Mouse (Mus musculus): Measurements from ENCODE around the gene Olfr8.
"Not testable (repeated sequence)": the region's sequence is repeated elsewhere in the genome, so short reads cannot be mapped to it uniquely, and the experiment has no call there.

Gene Olfr8

DNA sequence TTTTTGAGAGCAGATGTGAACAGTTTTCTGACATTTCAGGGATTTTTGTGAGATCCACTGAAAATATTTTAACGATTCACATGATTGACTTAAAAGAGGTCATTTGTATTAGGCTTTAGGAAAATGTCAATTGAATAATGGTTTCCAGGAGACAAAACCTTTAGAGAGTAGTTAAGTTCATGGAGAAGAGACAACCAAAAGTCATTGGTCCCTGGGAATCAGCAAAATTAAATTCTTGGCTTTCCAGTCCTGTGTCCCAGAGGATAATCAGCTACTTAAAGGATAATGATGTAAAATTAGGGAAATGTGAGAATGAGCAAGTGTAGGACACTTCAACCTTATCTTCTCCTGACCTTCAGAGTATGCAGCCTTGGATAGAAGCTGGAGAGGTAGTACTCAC, at the start of gene Olfr8:
TSS of gene Olfr8 (plus strand) at position 301 of the 400 bp plus-strand sequence.
- DNase-seq = not testable (repeated sequence)

DNA sequence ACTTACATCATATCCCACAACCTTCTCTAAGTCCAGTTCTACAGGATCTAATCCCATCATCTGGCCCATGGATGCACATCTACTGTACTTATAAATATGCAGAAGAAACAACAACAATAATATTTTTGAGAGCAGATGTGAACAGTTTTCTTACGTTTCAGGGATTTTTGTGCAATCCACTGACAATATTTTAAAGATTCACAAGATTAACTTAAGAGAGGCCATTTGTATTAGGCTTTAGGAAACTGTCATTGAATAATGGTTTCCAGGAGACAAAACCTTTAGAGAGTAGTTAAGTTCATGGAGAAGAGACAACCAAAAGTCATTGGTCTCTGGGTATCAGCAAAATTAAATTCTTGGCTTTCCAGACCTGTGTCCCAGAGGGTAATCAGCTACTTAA, 37.6 kb upstream of the Olfr8 start, which contains the start of gene Olfr1354:
TSS of gene Olfr1354 (plus strand) at position 301 of the 400 bp plus-strand sequence.
- DNase-seq = not testable (repeated sequence)

DNA sequence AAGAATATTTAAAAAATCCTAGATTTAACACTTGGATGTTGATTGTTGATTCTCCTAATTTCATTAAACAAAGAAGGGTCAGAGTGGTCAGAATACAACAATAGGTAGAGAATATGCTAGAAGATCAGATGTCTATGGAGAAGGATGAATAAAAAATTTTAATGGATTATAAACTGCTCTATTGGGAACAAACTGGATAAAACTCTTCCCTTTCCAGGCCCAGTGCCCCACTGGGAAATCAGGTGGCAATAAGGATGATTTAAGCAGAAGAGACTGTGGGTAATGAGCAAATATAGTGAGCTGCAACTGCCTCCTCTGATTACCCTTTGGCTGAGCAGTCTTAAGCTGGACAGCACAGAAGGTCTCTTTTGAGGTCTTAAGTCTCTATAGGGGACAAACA, 12.6 kb downstream of the Olfr8 start, which contains the start of gene Olfr1353:
TSS of gene Olfr1353 (plus strand) at position 301 of the 400 bp plus-strand sequence.
- not testable (repeated sequence) for DNase-seq

DNA sequence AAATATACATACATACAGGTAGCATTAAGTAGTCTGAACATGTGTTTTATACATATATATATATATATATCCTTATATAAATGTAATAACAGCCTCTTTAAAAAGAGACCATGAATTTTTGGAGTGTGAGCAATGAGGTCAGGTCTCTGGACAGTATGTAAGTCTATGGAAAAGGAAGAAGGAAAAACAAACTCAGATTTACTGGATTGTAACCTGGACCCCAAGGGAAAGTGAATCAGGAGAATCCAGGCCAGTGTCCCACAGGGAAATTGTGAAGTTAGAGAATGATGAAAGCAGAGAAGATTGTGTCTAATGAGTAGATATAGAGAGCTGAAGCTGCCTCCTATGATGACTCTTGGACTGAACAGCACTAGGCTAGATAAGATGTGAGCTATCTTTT, 30.3 kb downstream of the Olfr8 start, which contains the start of gene Olfr1352:
TSS of gene Olfr1352 (plus strand) at position 301 of the 400 bp plus-strand sequence.
- no peak for DNase-seq
